Mouse (Mus musculus) telencephalon, adult 2 months (tissue): ENCODE data around the gene Ramp1.

Experiments used
- DNase-seq: peaks from one replicate; pipeline ENCODE4 v3.0.0-alpha.2; 2011; ENCODE audit warnings: low read depth, low spot score

Ramp1 gene

GRCm38 (mm10) chr1:91239112-91239511 lies 59.5 kb downstream of the Ramp1 start:
- DNase-seq: no peak

GRCm38 (mm10) chr1:91239800-91240199 lies 60.2 kb downstream of the Ramp1 start:
- no peak for DNase-seq

- DNase-seq: no peak
Measured at GRCm38 (mm10) chr1:91240685-91241084, 61.1 kb downstream of the Ramp1 start.

GRCm38 (mm10) chr1:91241249-91241648 lies 61.6 kb downstream of the Ramp1 start:
- no peak for DNase-seq

- no peak for DNase-seq
Measured at GRCm38 (mm10) chr1:91248242-91248641, 68.6 kb downstream of the Ramp1 start.

- no peak for DNase-seq
Measured at GRCm38 (mm10) chr1:91248970-91249369, 69.3 kb downstream of the Ramp1 start.

GRCm38 (mm10) chr1:91249564-91250414 lies 70.2 kb downstream of the Ramp1 start, which contains the start of gene Ube2f:
Gene Ube2f, plus strand, starts transcription at chr1:91250304.
- peak; percentile 99 for DNase-seq

- DNase-seq: no peak
Measured at GRCm38 (mm10) chr1:91250415-91251147, 71.0 kb downstream of the Ramp1 start.

GRCm38 (mm10) chr1:91251148-91251650 lies 71.6 kb downstream of the Ramp1 start:
- no peak for DNase-seq

- no peak for DNase-seq
Measured at GRCm38 (mm10) chr1:91251927-91252326, 72.3 kb downstream of the Ramp1 start.

GRCm38 (mm10) chr1:91257918-91258317 lies 78.3 kb downstream of the Ramp1 start:
- DNase-seq: no peak

- DNase-seq: no peak
Measured at GRCm38 (mm10) chr1:91259794-91260193, 80.2 kb downstream of the Ramp1 start.

GRCm38 (mm10) chr1:91262508-91262907 lies 82.9 kb downstream of the Ramp1 start:
- DNase-seq: no peak

- DNase-seq: no peak
Measured at GRCm38 (mm10) chr1:91272260-91272659, 92.6 kb downstream of the Ramp1 start.
